In genomic region chr9:111932455-111932854, GRCm38 (mm10) we compare ENCODE assay signal across 28 mouse cellular contexts.
DNase-seq lines count a peak whose midpoint lies in the region; ATAC-seq and TF ChIP-seq lines count a peak whose summit lies in the region.
"Had no signal": no experiment of that assay in that cellular context is flagged by ENCODE, and none has a peak within 500 bp of the region (broad histone marks: within the 10 kb centered on the region; RNA-seq: fewer than 3 reads in every experiment).

No protein-coding gene starts in this region.

- ATAC-seq in embryonic facial prominence, embryonic 14.5 days (ENCODE audit: low read depth), result no peak
- ATAC-seq in limb, embryonic 11.5 days (ENCODE audit: insufficient number of reproducible peaks, low FRiP score, low TSS enrichment, low read depth), result peak; percentile 56; the same call in 1 of the 2 replicates
- peak; percentile 83 for ATAC-seq in limb, embryonic 14.5 days (ENCODE audit: low FRiP score, low read depth)
- ATAC-seq: forebrain, embryonic 13.5 days; forebrain, embryonic 16.5 days; intestine, embryonic 15.5 days; Patski had no signal

- H3K27ac ChIP-seq in embryonic facial prominence, embryonic 14.5 days (replicated peaks; ENCODE audit: low read depth, low read length), result no peak overlapping the region
- no peak overlapping the region for H3K27ac ChIP-seq in embryonic facial prominence, embryonic 10.5 days (replicated peaks)
- H3K27ac ChIP-seq in limb, embryonic 11.5 days (replicated peaks; ENCODE audit: low read depth, low read length), result no peak overlapping the region
- H3K27ac ChIP-seq in limb, embryonic 10.5 days, result no peak overlapping the region
- H3K27ac ChIP-seq in limb, embryonic 14.5 days (replicated peaks; ENCODE audit: low read depth, low read length), result no peak overlapping the region
- H3K27ac ChIP-seq: embryonic facial prominence, embryonic 12.5 days; forebrain, embryonic 13.5 days; heart, adult 2 months; hindbrain, embryonic 12.5 days; hindbrain, embryonic 15.5 days; intestine, embryonic 15.5 days had no signal

- DNase-seq in embryonic facial prominence, embryonic 14.5 days (ENCODE audit: low spot score), result peak; percentile 25
- no peak for DNase-seq in embryonic facial prominence, embryonic 10.5 days (ENCODE audit: low spot score)
- DNase-seq in limb, embryonic 11.5 days (ENCODE audit: low spot score), result peak; percentile 28
- DNase-seq in limb, embryonic 10.5 days (ENCODE audit: low spot score), result no peak
- DNase-seq in forelimb bud, embryonic 11.5 days (ENCODE audit: low read depth, low spot score), result peak; percentile 54
- DNase-seq in limb, embryonic 14.5 days (ENCODE audit: low spot score), result no peak
- DNase-seq in right cerebral cortex, adult 18-20 months, result no peak
- no peak for DNase-seq in kidney, adult 8-10 months
- DNase-seq: adrenal gland, postnatal 10 days; adrenal gland, postnatal 36 days; B cell, adult 2 months; cerebellum, adult 11 months; cerebellum, adult 2 months; cerebellum, adult 9-11 months; cerebellum, postnatal 25 days; gastrocnemius, postnatal 25 days; heart, adult 2 months had no signal

- WGBS in embryonic facial prominence, embryonic 14.5 days, result 71% methylated on average over 6 of the region's 6 CpGs
- 88% methylated on average over 6 of the region's 6 CpGs for WGBS in embryonic facial prominence, embryonic 10.5 days
- 67% methylated on average over 6 of the region's 6 CpGs for WGBS in limb, embryonic 11.5 days
- 90% methylated on average over 6 of the region's 6 CpGs for WGBS in limb, embryonic 10.5 days
- 54% methylated on average over 6 of the region's 6 CpGs for WGBS in limb, embryonic 14.5 days

- no peak overlapping the region for H3K4me3 ChIP-seq in embryonic facial prominence, embryonic 14.5 days (ENCODE audit: low read depth, low read length)
- no peak overlapping the region for H3K4me3 ChIP-seq in embryonic facial prominence, embryonic 10.5 days
- H3K4me3 ChIP-seq in limb, embryonic 11.5 days (ENCODE audit: low read depth, low read length), result no peak overlapping the region
- no peak overlapping the region for H3K4me3 ChIP-seq in limb, embryonic 10.5 days
- H3K4me3 ChIP-seq in limb, embryonic 14.5 days (replicated peaks; ENCODE audit: low read length), result no peak overlapping the region
- H3K4me3 ChIP-seq: embryonic facial prominence, embryonic 12.5 days; erythroblast, embryonic 14.5 days; forebrain, embryonic 13.5 days; heart, adult 2 months; hindbrain, embryonic 12.5 days; hindbrain, embryonic 15.5 days; intestine, embryonic 15.5 days had no signal

- H3K27me3 ChIP-seq in embryonic facial prominence, embryonic 14.5 days (replicated peaks; ENCODE audit: control insufficient read depth, insufficient read depth, low read length), result no peaks in the 10 kb centered on the region
- H3K27me3 ChIP-seq in embryonic facial prominence, embryonic 10.5 days (replicated peaks; ENCODE audit: low read depth, poor library complexity, severe bottlenecking), result no peaks in the 10 kb centered on the region
- no peaks in the 10 kb centered on the region for H3K27me3 ChIP-seq in limb, embryonic 11.5 days (ENCODE audit: control insufficient read depth, insufficient read depth, low read length)
- no peaks in the 10 kb centered on the region for H3K27me3 ChIP-seq in limb, embryonic 10.5 days (ENCODE audit: low read depth, poor library complexity, severe bottlenecking)
- no peaks in the 10 kb centered on the region for H3K27me3 ChIP-seq in limb, embryonic 14.5 days (ENCODE audit: control insufficient read depth, insufficient read depth, low read length)
- H3K27me3 ChIP-seq: CH12.LX; embryonic facial prominence, embryonic 12.5 days; forebrain, embryonic 13.5 days; hindbrain, embryonic 12.5 days; hindbrain, embryonic 15.5 days; intestine, embryonic 15.5 days; Patski had no signal

- H3K9ac ChIP-seq in embryonic facial prominence, embryonic 14.5 days (ENCODE audit: low read depth, low read length), result no peak overlapping the region
- no peak overlapping the region for H3K9ac ChIP-seq in limb, embryonic 11.5 days (ENCODE audit: low read length)
- H3K9ac ChIP-seq in limb, embryonic 14.5 days (ENCODE audit: low read depth, low read length, severe bottlenecking), result no peak overlapping the region
- H3K9ac ChIP-seq: embryonic facial prominence, embryonic 12.5 days; forebrain, embryonic 13.5 days; hindbrain, embryonic 12.5 days; hindbrain, embryonic 15.5 days; intestine, embryonic 15.5 days had no signal

- H3K36me3 ChIP-seq in embryonic facial prominence, embryonic 14.5 days (ENCODE audit: control insufficient read depth, insufficient read depth, low read length), result no peaks in the 10 kb centered on the region
- H3K36me3 ChIP-seq in embryonic facial prominence, embryonic 10.5 days (replicated peaks), result no peaks in the 10 kb centered on the region
- no peaks in the 10 kb centered on the region for H3K36me3 ChIP-seq in limb, embryonic 11.5 days (ENCODE audit: control insufficient read depth, insufficient read depth, low read length)
- no peaks in the 10 kb centered on the region for H3K36me3 ChIP-seq in limb, embryonic 10.5 days
- H3K36me3 ChIP-seq in limb, embryonic 14.5 days (ENCODE audit: control insufficient read depth, insufficient read depth, low read length), result no peaks in the 10 kb centered on the region
- H3K36me3 ChIP-seq: embryonic facial prominence, embryonic 12.5 days; G1E; hindbrain, embryonic 12.5 days; hindbrain, embryonic 15.5 days; intestine, embryonic 15.5 days had no signal

- H3K4me1 ChIP-seq in embryonic facial prominence, embryonic 14.5 days (ENCODE audit: control insufficient read depth, insufficient read depth, low read length), result no peaks in the 10 kb centered on the region
- H3K4me1 ChIP-seq in embryonic facial prominence, embryonic 10.5 days, result no peaks in the 10 kb centered on the region
- H3K4me1 ChIP-seq in limb, embryonic 11.5 days (ENCODE audit: control insufficient read depth, insufficient read depth, low read length), result no peaks in the 10 kb centered on the region
- H3K4me1 ChIP-seq in limb, embryonic 10.5 days, result peaks cover 5% of the 10 kb centered on the region
- no peaks in the 10 kb centered on the region for H3K4me1 ChIP-seq in limb, embryonic 14.5 days (ENCODE audit: control insufficient read depth, insufficient read depth, low read length)
- H3K4me1 ChIP-seq: embryonic facial prominence, embryonic 12.5 days; forebrain, embryonic 13.5 days; hindbrain, embryonic 12.5 days; hindbrain, embryonic 15.5 days; intestine, embryonic 15.5 days had no signal

- no peak for TF ChIP-seq POLR2A in limb, embryonic 14.5 days (IDR thresholded peaks at IDR 0.05; ENCODE audit: borderline replicate concordance, extremely low read depth, insufficient read depth, insufficient read length)

- H3K4me2 ChIP-seq in embryonic facial prominence, embryonic 14.5 days (ENCODE audit: low read depth, low read length), result no peak overlapping the region
- no peak overlapping the region for H3K4me2 ChIP-seq in limb, embryonic 11.5 days (ENCODE audit: low read depth, severe bottlenecking)
- no peak overlapping the region for H3K4me2 ChIP-seq in limb, embryonic 14.5 days (replicated peaks; ENCODE audit: low read depth, low read length, severe bottlenecking)
- H3K4me2 ChIP-seq: embryonic facial prominence, embryonic 12.5 days; forebrain, embryonic 13.5 days; heart, embryonic 11.5 days; hindbrain, embryonic 12.5 days; hindbrain, embryonic 15.5 days; intestine, embryonic 15.5 days had no signal

- H3K9me3 ChIP-seq in embryonic facial prominence, embryonic 14.5 days (ENCODE audit: control insufficient read depth, low read length), result no peaks in the 10 kb centered on the region
- no peaks in the 10 kb centered on the region for H3K9me3 ChIP-seq in embryonic facial prominence, embryonic 10.5 days
- H3K9me3 ChIP-seq in limb, embryonic 11.5 days (ENCODE audit: control insufficient read depth, low read length), result no peaks in the 10 kb centered on the region
- no peaks in the 10 kb centered on the region for H3K9me3 ChIP-seq in limb, embryonic 10.5 days (replicated peaks)
- no peaks in the 10 kb centered on the region for H3K9me3 ChIP-seq in limb, embryonic 14.5 days (ENCODE audit: control insufficient read depth, low read length)
- H3K9me3 ChIP-seq: embryonic facial prominence, embryonic 12.5 days; forebrain, embryonic 13.5 days; hindbrain, embryonic 12.5 days; hindbrain, embryonic 15.5 days; intestine, embryonic 15.5 days had no signal

Comparison
In these comparisons a context has a peak if more than half of its experiments do, and no peak if none do; other contexts are left out.
1. DNase-seq: peak in embryonic facial prominence, embryonic 14.5 days (single experiment), limb, embryonic 11.5 days (single experiment) and forelimb bud, embryonic 11.5 days (single experiment); none in embryonic facial prominence, embryonic 10.5 days (single experiment), limb, embryonic 10.5 days (single experiment), limb, embryonic 14.5 days (single experiment), right cerebral cortex, adult 18-20 months (single experiment) and kidney, adult 8-10 months (0 of 2).